Mouse (Mus musculus): ENCODE measurements around the gene Dgkg. TPM values are rescaled to one million over a fixed set of nuclear protein-coding genes. Genes with fewer than 3 reads are reported as not detected.

Dgkg gene
- polyA plus RNA-seq, 1 experiment from 2014 or later = 5.5 TPM

DNA sequence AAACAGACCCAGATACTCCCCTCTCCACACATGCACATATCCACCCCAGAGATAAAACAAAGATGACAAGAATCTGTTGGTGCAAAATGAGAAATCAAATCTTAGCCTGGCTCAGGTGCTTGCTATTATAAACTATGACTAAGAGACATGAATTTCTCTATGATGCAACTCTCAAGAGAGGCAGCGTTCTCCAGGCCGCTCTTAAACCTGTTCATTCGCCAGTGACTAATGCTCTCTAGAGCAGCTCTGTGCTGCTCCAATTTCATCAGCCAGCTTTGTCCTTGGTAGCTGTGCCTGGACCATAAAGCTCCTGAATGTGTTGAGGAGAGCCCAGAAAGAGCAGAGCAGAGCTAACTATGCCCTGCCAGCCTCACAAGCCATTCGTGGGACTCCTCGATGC lies 222.5 kb downstream of the Dgkg start:
- Histone ChIP-seq H3K4me1 (ENCODE audit: control insufficient read depth, insufficient read depth, low read length) (peaks cover 10% of the 10 kb centered on the region), H3K4me3 (ENCODE audit: low read length) (no peak overlapping the region), H3K36me3 (ENCODE audit: control insufficient read depth, insufficient read depth, low read length) (no peaks in the 10 kb centered on the region), H3K9ac (ENCODE audit: low read depth, low read length) (no peak overlapping the region), H3K9me3 (ENCODE audit: control insufficient read depth, low read length) (no peaks in the 10 kb centered on the region), H3K27me3 (replicated peaks; ENCODE audit: control insufficient read depth, insufficient read depth, low read length) (no peaks in the 10 kb centered on the region), H3K4me2 (ENCODE audit: low read depth, low read length) (no peak overlapping the region), H3K27ac (ENCODE audit: low read length) (no peak overlapping the region)
- WGBS = 65% methylated on average over 5 of the region's 5 CpGs
- ATAC-seq = no peak

DNA sequence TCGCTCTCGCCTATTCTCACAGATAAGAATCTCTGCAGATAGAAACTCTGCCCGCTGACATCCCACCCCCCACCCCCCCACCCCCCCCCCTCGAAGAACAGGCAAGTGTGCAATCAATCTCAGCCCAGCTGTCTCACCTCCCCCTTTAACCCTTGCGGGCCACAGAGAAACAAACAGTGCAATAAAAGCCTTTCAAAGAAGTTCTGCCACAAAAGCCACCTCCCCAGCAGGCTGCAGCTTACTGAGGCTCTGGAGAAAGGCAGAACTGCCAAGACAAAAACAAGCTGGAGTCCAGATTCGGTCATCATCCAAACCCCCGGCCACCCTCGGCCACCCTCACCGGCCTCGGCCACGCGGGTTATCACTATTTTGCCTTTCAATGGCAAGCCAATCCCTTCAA lies 223.1 kb downstream of the Dgkg start:
- peaks cover 13% of the 10 kb centered on the region for H3K4me1 ChIP-seq (ENCODE audit: control insufficient read depth, insufficient read depth, low read length)
- no peak for ATAC-seq
- no peak overlapping the region for H3K9ac ChIP-seq (ENCODE audit: low read depth, low read length)
- H3K36me3 ChIP-seq (ENCODE audit: control insufficient read depth, insufficient read depth, low read length) = no peaks in the 10 kb centered on the region
- H3K4me2 ChIP-seq (ENCODE audit: low read depth, low read length) = no peak overlapping the region
- no peak overlapping the region for H3K27ac ChIP-seq (ENCODE audit: low read length)
- H3K27me3 ChIP-seq (replicated peaks; ENCODE audit: control insufficient read depth, insufficient read depth, low read length) = no peaks in the 10 kb centered on the region
- 26% methylated on average over 12 of the region's 12 CpGs for WGBS
- H3K4me3 ChIP-seq (ENCODE audit: low read length) = no peak overlapping the region
- no peaks in the 10 kb centered on the region for H3K9me3 ChIP-seq (ENCODE audit: control insufficient read depth, low read length)

DNA sequence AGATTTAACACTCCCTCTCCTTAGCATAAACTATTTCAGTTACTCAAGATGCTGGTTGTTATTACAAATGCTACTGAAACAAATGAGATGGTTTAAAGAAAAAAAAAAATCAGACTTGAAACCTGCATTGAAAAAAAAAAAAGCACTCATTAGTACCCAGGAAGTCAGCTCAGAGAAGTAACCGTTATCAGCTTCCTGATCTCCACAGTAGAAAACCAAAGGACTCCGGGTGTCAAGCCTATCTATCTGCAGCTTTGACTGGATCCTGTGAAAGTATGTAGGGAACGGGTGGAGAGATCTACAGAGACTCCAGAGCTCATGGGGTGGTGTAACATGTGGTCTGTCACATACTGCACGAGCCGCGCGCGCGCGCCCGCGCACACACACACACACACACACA lies 225.2 kb downstream of the Dgkg start:
- Histone ChIP-seq H3K36me3 (ENCODE audit: control insufficient read depth, insufficient read depth, low read length) (no peaks in the 10 kb centered on the region), H3K27ac (ENCODE audit: low read length) (no peak overlapping the region), H3K27me3 (replicated peaks; ENCODE audit: control insufficient read depth, insufficient read depth, low read length) (no peaks in the 10 kb centered on the region), H3K4me2 (ENCODE audit: low read depth, low read length) (no peak overlapping the region), H3K9ac (ENCODE audit: low read depth, low read length) (no peak overlapping the region), H3K4me3 (ENCODE audit: low read length) (no peak overlapping the region), H3K4me1 (ENCODE audit: control insufficient read depth, insufficient read depth, low read length) (peaks cover 21% of the 10 kb centered on the region), H3K9me3 (ENCODE audit: control insufficient read depth, low read length) (no peaks in the 10 kb centered on the region)
- 81% methylated on average over 12 of the region's 12 CpGs for WGBS
- no peak for ATAC-seq

DNA sequence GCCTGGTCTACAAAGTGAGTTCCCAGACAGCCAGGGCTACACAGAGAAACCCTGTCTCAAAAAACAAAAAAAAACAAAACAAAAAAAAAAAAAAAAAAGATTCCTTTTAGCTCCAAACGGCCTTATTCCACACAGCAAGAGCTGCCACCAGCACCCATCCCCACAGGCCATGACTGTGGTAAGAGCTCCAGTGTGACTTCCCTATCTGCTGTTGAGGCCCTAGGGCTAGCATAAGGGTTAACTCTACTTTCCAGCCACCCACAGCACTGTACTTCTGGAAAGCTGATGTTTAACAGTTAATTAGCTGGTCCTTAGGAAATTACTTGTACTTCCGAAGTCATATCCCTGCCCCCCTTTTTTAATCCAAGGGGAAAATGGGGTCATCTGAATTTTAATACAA lies 225.7 kb downstream of the Dgkg start:
- Histone ChIP-seq H3K36me3 (ENCODE audit: control insufficient read depth, insufficient read depth, low read length) (no peaks in the 10 kb centered on the region), H3K27me3 (replicated peaks; ENCODE audit: control insufficient read depth, insufficient read depth, low read length) (no peaks in the 10 kb centered on the region), H3K9me3 (ENCODE audit: control insufficient read depth, low read length) (no peaks in the 10 kb centered on the region), H3K27ac (ENCODE audit: low read length) (no peak overlapping the region), H3K4me1 (ENCODE audit: control insufficient read depth, insufficient read depth, low read length) (peaks cover 21% of the 10 kb centered on the region), H3K9ac (ENCODE audit: low read depth, low read length) (no peak overlapping the region), H3K4me2 (ENCODE audit: low read depth, low read length) (no peak overlapping the region), H3K4me3 (ENCODE audit: low read length) (no peak overlapping the region)
- no peak for ATAC-seq
- WGBS = 87% methylated on average over 2 of the region's 2 CpGs

DNA sequence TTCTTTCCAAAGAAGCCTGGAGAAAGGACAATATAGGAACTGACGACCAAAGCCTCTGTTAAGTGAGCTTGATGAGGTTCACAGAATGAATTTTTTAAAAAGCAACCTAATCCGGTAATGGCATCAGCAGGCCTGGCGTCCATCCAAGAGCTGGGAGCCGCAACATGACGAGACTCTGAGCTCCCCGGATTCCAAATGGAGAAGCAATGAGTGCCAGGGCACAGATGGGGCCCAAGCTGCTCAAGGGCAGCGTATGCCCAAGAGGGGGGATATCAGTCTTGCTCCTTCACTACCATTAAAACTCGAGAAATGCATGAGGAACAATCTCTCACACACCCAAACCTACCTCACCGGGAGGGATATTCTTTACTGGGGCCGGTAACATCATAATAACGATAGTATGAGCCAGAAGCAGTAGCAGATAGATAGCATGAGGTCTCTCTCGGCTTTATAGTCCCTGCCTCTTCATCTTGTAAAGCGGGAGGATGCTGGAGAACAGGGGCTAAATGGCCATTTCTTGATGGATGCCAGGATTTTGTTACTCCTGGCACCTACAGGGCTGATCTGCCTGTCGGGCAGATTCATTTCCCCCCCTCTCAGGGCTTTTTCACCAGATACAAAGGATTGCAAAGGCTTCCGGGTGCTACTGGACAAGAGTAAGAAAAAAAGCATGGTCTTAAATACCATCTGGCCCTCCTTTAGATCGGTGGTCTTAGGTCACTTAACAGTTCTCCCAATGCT lies 226.6 kb downstream of the Dgkg start:
- 65% methylated on average over 16 of the region's 16 CpGs for WGBS
- Histone ChIP-seq H3K4me3 (ENCODE audit: low read length) (no peak overlapping the region), H3K4me1 (ENCODE audit: control insufficient read depth, insufficient read depth, low read length) (peaks cover 21% of the 10 kb centered on the region), H3K4me2 (ENCODE audit: low read depth, low read length) (no peak overlapping the region), H3K9ac (ENCODE audit: low read depth, low read length) (no peak overlapping the region), H3K27ac (ENCODE audit: low read length) (no peak overlapping the region), H3K27me3 (replicated peaks; ENCODE audit: control insufficient read depth, insufficient read depth, low read length) (no peaks in the 10 kb centered on the region), H3K9me3 (ENCODE audit: control insufficient read depth, low read length) (no peaks in the 10 kb centered on the region), H3K36me3 (ENCODE audit: control insufficient read depth, insufficient read depth, low read length) (no peaks in the 10 kb centered on the region)
- no peak for ATAC-seq

DNA sequence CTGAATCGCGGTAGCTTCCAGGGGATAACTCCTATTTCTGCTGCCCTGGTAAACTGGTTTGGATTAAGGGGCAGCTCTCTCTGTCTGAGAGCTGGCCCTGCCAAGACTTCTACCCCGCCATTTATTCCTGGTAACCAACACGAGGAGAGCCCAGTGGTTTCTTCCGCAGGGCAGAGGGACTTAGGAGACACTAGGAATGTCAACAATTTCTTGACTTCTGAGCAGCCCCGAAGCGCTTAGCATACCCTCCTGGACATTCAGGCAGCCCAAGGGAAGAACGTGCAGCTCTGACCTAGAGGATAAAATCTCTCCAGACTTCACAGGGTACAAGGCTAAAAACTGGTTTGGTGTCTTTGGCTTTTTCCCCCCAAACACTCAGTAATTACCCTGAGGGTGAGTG lies 227.6 kb downstream of the Dgkg start:
- peaks cover 21% of the 10 kb centered on the region for H3K4me1 ChIP-seq (ENCODE audit: control insufficient read depth, insufficient read depth, low read length)
- 10% methylated on average over 8 of the region's 8 CpGs for WGBS
- ATAC-seq = peak; percentile 26
- no peaks in the 10 kb centered on the region for H3K36me3 ChIP-seq (ENCODE audit: control insufficient read depth, insufficient read depth, low read length)
- no peaks in the 10 kb centered on the region for H3K9me3 ChIP-seq (ENCODE audit: control insufficient read depth, low read length)
- H3K27ac ChIP-seq (ENCODE audit: low read length) = no peak overlapping the region
- H3K4me2 ChIP-seq (ENCODE audit: low read depth, low read length) = peak overlapping the region; percentile 44
- peak overlapping the region; percentile 28 for H3K4me3 ChIP-seq (ENCODE audit: low read length)
- no peaks in the 10 kb centered on the region for H3K27me3 ChIP-seq (replicated peaks; ENCODE audit: control insufficient read depth, insufficient read depth, low read length)
- peak overlapping the region; percentile 27; the same call in 1 of the 2 replicates for H3K9ac ChIP-seq (ENCODE audit: low read depth, low read length)

DNA sequence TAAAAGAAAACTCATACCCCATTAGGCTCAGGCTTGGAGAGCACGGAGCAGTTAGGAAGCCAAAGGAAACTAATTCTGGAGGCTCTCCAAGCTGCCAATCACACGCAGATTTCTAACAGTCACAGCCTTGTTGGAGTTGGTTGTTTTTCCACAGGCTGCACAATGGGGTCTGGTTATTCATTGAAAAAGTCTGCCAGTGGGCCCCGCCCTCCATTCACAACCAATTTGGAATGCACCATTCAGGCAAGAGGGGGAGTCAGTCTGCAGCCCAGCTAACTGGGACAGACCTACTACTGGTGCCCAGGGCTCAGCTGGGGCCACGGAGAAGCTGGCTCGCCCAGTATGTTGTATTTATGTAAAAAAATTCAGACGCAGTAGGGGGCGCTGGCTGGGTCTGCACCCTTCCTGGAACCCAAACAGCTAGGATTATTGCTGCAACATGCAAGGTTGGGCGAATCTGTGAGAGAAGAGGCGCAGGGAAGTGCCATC lies 228.1 kb downstream of the Dgkg start:
- Histone ChIP-seq H3K9me3 (ENCODE audit: control insufficient read depth, low read length) (no peaks in the 10 kb centered on the region), H3K4me1 (ENCODE audit: control insufficient read depth, insufficient read depth, low read length) (peaks cover 16% of the 10 kb centered on the region), H3K36me3 (ENCODE audit: control insufficient read depth, insufficient read depth, low read length) (no peaks in the 10 kb centered on the region), H3K4me3 (ENCODE audit: low read length) (peak overlapping the region; percentile 28), H3K4me2 (ENCODE audit: low read depth, low read length) (peak overlapping the region; percentile 44), H3K9ac (ENCODE audit: low read depth, low read length) (peak overlapping the region; percentile 27; the same call in 1 of the 2 replicates), H3K27me3 (replicated peaks; ENCODE audit: control insufficient read depth, insufficient read depth, low read length) (no peaks in the 10 kb centered on the region), H3K27ac (ENCODE audit: low read length) (0 out of 2 replicates have a peak overlapping the region, but pooled peaks have one; percentile 28)
- WGBS = 7% methylated on average over 9 of the region's 9 CpGs
- ATAC-seq = peak; percentile 96

DNA sequence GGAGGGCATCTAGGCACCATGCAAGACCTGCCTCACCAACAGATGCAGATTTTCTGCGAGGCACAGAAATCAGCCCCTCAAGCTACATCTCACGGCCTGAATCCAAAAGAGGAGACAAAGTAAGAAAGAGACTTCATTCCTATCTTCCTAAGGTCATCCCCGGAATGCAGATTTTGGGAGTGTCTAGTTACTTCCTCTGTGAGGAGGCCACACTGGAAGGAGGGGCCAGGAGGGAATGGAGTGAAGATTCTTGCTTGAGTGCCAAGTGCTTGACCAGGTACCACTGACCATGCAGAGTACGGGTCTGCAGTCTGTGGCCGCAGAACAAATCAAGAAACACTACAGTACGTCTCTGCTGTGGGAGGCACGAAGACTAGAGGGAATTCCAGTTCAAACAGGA lies 230.2 kb downstream of the Dgkg start:
- no peak overlapping the region for H3K27ac ChIP-seq (ENCODE audit: low read length)
- no peak overlapping the region for H3K4me2 ChIP-seq (ENCODE audit: low read depth, low read length)
- H3K27me3 ChIP-seq (replicated peaks; ENCODE audit: control insufficient read depth, insufficient read depth, low read length) = no peaks in the 10 kb centered on the region
- no peak for ATAC-seq
- no peaks in the 10 kb centered on the region for H3K36me3 ChIP-seq (ENCODE audit: control insufficient read depth, insufficient read depth, low read length)
- H3K4me3 ChIP-seq (ENCODE audit: low read length) = no peak overlapping the region
- no peaks in the 10 kb centered on the region for H3K9me3 ChIP-seq (ENCODE audit: control insufficient read depth, low read length)
- WGBS = 82% methylated on average over 7 of the region's 7 CpGs
- H3K9ac ChIP-seq (ENCODE audit: low read depth, low read length) = no peak overlapping the region
- H3K4me1 ChIP-seq (ENCODE audit: control insufficient read depth, insufficient read depth, low read length) = peaks cover 16% of the 10 kb centered on the region

DNA sequence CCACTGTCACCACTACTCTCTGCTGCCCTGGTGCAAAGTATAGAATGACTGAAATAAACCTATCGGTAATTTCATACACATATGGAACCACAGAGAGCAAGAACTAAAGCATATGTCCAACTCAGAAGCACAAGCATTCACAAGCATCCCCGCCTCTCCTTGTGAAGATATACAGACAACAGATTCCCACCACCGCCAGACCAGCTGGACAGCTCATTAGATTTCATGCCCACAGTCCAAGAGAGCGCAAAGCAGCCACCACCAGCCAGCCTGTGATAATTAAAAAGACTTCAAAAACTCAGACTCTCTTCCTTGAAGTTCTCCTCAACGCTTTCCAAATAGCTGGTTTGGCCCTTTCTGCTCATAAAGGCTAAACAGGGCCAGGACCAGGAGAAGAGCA lies 234.8 kb downstream of the Dgkg start:
- no peaks in the 10 kb centered on the region for H3K9me3 ChIP-seq (ENCODE audit: control insufficient read depth, low read length)
- H3K36me3 ChIP-seq (ENCODE audit: control insufficient read depth, insufficient read depth, low read length) = no peaks in the 10 kb centered on the region
- no peak overlapping the region for H3K9ac ChIP-seq (ENCODE audit: low read depth, low read length)
- H3K27ac ChIP-seq (ENCODE audit: low read length) = no peak overlapping the region
- ATAC-seq = no peak
- H3K4me1 ChIP-seq (ENCODE audit: control insufficient read depth, insufficient read depth, low read length) = no peaks in the 10 kb centered on the region
- whole genome bisulfite sequencing = 84% methylated on average over 5 of the region's 5 CpGs
- no peak overlapping the region for H3K4me3 ChIP-seq (ENCODE audit: low read length)
- no peaks in the 10 kb centered on the region for H3K27me3 ChIP-seq (replicated peaks; ENCODE audit: control insufficient read depth, insufficient read depth, low read length)
- no peak overlapping the region for H3K4me2 ChIP-seq (ENCODE audit: low read depth, low read length)

Data from intestine, embryonic 16.5 days (tissue).